16 mouse cellular contexts compared by ENCODE assay signal in genomic region chr6:16765354-16765753, GRCm38 (mm10).
"Had no signal": no experiment of that assay in that cellular context is flagged by ENCODE, and none has a peak within 500 bp of the region (broad histone marks: within the 10 kb centered on the region; RNA-seq: fewer than 3 reads in every experiment).

No protein-coding gene starts in this region.

- DNase-seq: kidney, adult 11 months; kidney, adult 9 months; kidney, postnatal 36 days; liver; liver, embryonic 13.5 days; liver, postnatal 0 days; lung, postnatal 10 days; retina, postnatal 1 day; thymus, adult 18-20 months; thymus, postnatal 14 days had no signal

- H3K4me2 ChIP-seq: liver, embryonic 13.5 days; midbrain, embryonic 12.5 days; neural tube, embryonic 13.5 days had no signal

- H3K36me3 ChIP-seq: liver, embryonic 13.5 days; midbrain, embryonic 12.5 days; neural tube, embryonic 13.5 days had no signal

- H3K4me1 ChIP-seq: liver, embryonic 13.5 days; megakaryocyte, embryonic 14.5 days; midbrain, embryonic 12.5 days; neural tube, embryonic 13.5 days had no signal

- ATAC-seq: liver, postnatal 0 days; midbrain, embryonic 16.5 days had no signal

- H3K9me3 ChIP-seq: liver, embryonic 13.5 days; megakaryocyte, embryonic 14.5 days; midbrain, embryonic 12.5 days; neural tube, embryonic 13.5 days had no signal

- H3K9ac ChIP-seq: liver, embryonic 13.5 days; liver, postnatal 0 days; midbrain, embryonic 12.5 days; neural tube, embryonic 13.5 days had no signal

- H3K27me3 ChIP-seq: liver, embryonic 13.5 days; megakaryocyte, embryonic 14.5 days; midbrain, embryonic 12.5 days; neural tube, embryonic 13.5 days had no signal

- H3K27ac ChIP-seq: kidney, postnatal 0 days; liver, embryonic 13.5 days; macrophage; midbrain, embryonic 12.5 days; neural tube, embryonic 13.5 days had no signal

- H3K4me3 ChIP-seq: liver, embryonic 13.5 days; megakaryocyte, embryonic 14.5 days; midbrain, embryonic 12.5 days; neural tube, embryonic 13.5 days had no signal
